Mouse (Mus musculus): ENCODE data around the gene Meis1.

Meis1 gene

GRCm38 (mm10) chr11:18830087-18830486, 188.7 kb downstream of the Meis1 start:
- DNase-seq (ENCODE audit: low read depth, low spot score), result no peak
